Mouse (Mus musculus) gastrocnemius, adult 8-10 months (tissue): ENCODE data around the gene Cask. TPM values are rescaled to one million over a fixed set of nuclear protein-coding genes. Genes with fewer than 3 reads are reported as not detected.

Experiments used
- DNase-seq, 2 experiments: peaks; one replicate each; pipeline ENCODE4 v3.0.0; 2022; ENCODE audit warnings: low spot score in 2 of 2
- microRNA-seq: library from miRNA; unstranded; fragments of <30 nt; microRNA quantifications from one replicate; pipeline ENCODE4 v1.2.0, GENCODE M21; 2022
- total RNA-seq, 4 experiments: library from RNA; stranded (reverse); gene quantifications; 2 replicates each; pipeline ENCODE4 v1.2.4; 2022

Cask gene
- total RNA-seq, 4 experiments from 2014 or later = 10.1 to 13.3 (median 12.0) TPM

DNA sequence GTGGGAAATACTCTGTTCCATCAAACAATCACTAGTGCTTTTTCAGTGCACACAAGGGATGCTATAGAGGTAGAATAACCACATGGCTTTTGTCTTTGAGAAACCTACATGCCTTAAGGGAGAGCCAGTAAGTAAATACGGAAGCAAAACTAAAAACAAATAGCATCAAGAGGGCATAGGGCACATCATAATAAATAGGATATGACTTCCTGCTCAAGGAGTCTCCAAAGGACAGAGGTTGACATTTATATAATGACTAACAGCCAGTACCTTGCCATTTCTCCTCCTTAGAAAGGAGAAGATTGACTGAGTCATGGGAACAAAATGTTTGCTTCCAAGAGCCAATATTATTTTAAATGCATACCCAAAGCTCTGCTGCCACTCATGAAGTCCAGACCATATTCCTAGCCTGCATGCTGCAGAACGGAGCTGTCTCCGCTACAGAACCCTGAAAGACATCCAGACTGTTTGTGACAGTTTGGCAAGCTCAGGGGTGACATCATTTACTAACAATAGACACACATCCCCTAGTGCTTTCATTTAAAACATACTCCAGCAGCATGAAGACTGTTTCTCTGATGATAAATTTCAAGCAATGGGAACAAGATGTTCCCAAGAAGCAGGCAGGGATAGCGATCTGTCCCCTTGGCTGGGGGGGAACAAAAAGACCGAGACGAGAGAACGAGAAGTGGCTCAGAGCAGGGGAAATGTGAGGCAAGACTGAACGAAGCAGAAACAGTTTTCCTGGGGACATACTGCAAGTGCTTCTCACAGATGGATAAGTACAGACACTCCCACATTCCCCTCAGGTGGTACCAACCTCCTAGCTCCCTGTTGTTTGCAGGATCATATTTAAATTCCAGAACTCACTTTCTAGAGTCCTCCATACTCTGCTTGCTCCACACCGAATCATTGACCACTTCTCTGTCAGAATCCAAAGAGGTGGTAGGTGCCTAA lies 381.7 kb downstream of the Cask start:
- peak; percentile 13 to 41 for DNase-seq

DNA sequence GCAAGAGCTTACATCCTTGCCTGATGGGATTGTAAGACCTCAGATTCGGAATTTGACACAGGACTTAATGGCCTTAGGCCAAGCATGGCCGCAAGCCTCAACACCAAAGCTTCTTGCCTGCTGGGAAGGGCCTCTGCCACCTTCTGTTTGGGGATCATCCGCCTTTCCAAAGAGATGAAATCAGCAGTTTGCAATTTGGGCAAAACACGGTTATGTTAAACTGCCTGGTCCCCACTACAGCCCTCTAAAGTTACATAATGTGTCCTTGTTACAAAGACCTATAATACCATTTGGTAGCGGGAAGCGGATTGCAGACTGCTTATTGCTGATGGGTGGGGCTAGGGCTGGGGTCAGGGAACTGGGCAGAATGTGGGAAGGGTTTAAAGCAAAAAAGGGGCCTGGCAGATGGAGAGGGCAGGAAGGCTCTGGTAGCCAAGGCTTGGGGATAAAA lies 384.0 kb downstream of the Cask start:
- DNase-seq = no peak

Small RNA genes lying within 50 kb of the gene (microRNA-seq; reads per million reads assigned to microRNA genes)
- not detected for gene Gm25246

Other genes starting within 250 kb of the Cask start
- gene Gpr34, start 219.3 kb downstream of the Cask start, total RNA-seq = under 1 TPM in 3 of 4 experiments, not detected in 1; 0.27 to 0.40 (median 0.35) TPM
- gene Gpr82, start 190.0 kb downstream of the Cask start, total RNA-seq = not detected